Comparison of ENCODE assay signal across 27 mouse cellular contexts in the genomic region with DNA sequence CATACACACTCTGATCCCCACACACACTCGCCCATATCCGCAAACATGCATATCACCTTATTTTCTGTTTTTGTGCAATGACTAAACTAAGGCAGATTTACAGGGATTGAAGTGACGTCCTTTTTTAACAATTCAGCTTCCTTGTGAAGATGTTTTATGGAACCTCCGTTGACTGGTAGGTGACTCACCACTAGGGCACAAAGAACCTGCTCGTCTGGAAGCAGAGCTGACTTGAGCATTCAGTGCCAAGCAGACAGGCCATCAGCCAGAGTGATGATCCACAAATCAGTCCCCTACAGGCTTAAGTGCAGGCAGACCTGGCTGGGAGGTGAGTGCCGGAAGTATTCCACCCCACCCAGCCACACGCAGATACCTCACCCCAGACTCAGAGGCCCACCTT.
DNase-seq lines count a peak whose midpoint lies in the region; ATAC-seq lines count a peak whose summit lies in the region.
"Had no signal": no experiment of that assay in that cellular context is flagged by ENCODE, and none has a peak within 500 bp of the region (broad histone marks: within the 10 kb centered on the region; RNA-seq: fewer than 3 reads in every experiment).

No protein-coding gene starts in this region.

- H3K27ac ChIP-seq in intestine, embryonic 15.5 days = no peak overlapping the region
- H3K27ac ChIP-seq in intestine, embryonic 16.5 days (ENCODE audit: low read length) = no peak overlapping the region
- H3K27ac ChIP-seq: embryonic facial prominence, embryonic 13.5 days; forebrain, embryonic 10.5 days; forebrain, embryonic 15.5 days; heart, embryonic 15.5 days; liver, embryonic 12.5 days; macrophage; neural tube, embryonic 15.5 days had no signal

- DNase-seq in adrenal gland, adult (ENCODE audit: inconsistent age in 2 of 2, low spot score in 1 of 2) = peak; percentile 33 to 57
- no peak for DNase-seq in adrenal gland, postnatal 4 days (ENCODE audit: low spot score in 2 of 2)
- DNase-seq in right cerebral cortex, adult 18-20 months = peak; percentile 32
- DNase-seq in right cerebral cortex, postnatal 14 days = no peak
- DNase-seq in large intestine, adult 2 months (ENCODE audit: low read depth, low spot score) = peak; percentile 36
- no peak for DNase-seq in gastrocnemius, postnatal 36 days
- DNase-seq: cerebellum, adult 18-20 months; cerebellum, postnatal 10 days; layer of hippocampus, postnatal 36 days; left cerebral cortex, postnatal 4 days; liver, postnatal 0 days; lung, postnatal 10 days; midbrain, embryonic 14.5 days; retina, postnatal 1 day; thymus, postnatal 14 days had no signal

- 74% methylated on average over 7 of the region's 7 CpGs for WGBS in intestine, embryonic 15.5 days
- 72% methylated on average over 7 of the region's 7 CpGs for WGBS in intestine, embryonic 16.5 days
- WGBS in large intestine, adult 2 months = 42% methylated on average over 7 of the region's 7 CpGs

- no peak overlapping the region for H3K4me2 ChIP-seq in intestine, embryonic 15.5 days (replicated peaks)
- no peak overlapping the region for H3K4me2 ChIP-seq in intestine, embryonic 16.5 days (ENCODE audit: low read depth, low read length)
- H3K4me2 ChIP-seq: embryonic facial prominence, embryonic 13.5 days; forebrain, embryonic 15.5 days; heart, embryonic 15.5 days; liver, embryonic 12.5 days; neural tube, embryonic 15.5 days had no signal

- no peak overlapping the region for H3K9ac ChIP-seq in intestine, embryonic 15.5 days
- no peak overlapping the region for H3K9ac ChIP-seq in intestine, embryonic 16.5 days (ENCODE audit: low read depth, low read length)
- H3K9ac ChIP-seq: embryonic facial prominence, embryonic 13.5 days; forebrain, embryonic 15.5 days; heart, embryonic 15.5 days; liver, embryonic 12.5 days; liver, postnatal 0 days; neural tube, embryonic 15.5 days had no signal

- no peaks in the 10 kb centered on the region for H3K27me3 ChIP-seq in intestine, embryonic 15.5 days (replicated peaks)
- no peaks in the 10 kb centered on the region for H3K27me3 ChIP-seq in intestine, embryonic 16.5 days (replicated peaks; ENCODE audit: control insufficient read depth, insufficient read depth, low read length)
- H3K27me3 ChIP-seq: embryonic facial prominence, embryonic 13.5 days; forebrain, embryonic 15.5 days; heart, embryonic 15.5 days; liver, embryonic 12.5 days; neural tube, embryonic 15.5 days; Patski had no signal

- no peaks in the 10 kb centered on the region for H3K4me1 ChIP-seq in intestine, embryonic 15.5 days (replicated peaks)
- H3K4me1 ChIP-seq in intestine, embryonic 16.5 days (ENCODE audit: control insufficient read depth, insufficient read depth, low read length) = no peaks in the 10 kb centered on the region
- H3K4me1 ChIP-seq: forebrain, embryonic 10.5 days; forebrain, embryonic 15.5 days; liver, embryonic 12.5 days; neural tube, embryonic 15.5 days had no signal

- no peaks in the 10 kb centered on the region for H3K9me3 ChIP-seq in intestine, embryonic 15.5 days
- H3K9me3 ChIP-seq in intestine, embryonic 16.5 days (ENCODE audit: control insufficient read depth, low read length) = no peaks in the 10 kb centered on the region
- H3K9me3 ChIP-seq: embryonic facial prominence, embryonic 13.5 days; forebrain, embryonic 10.5 days; forebrain, embryonic 15.5 days; G1E; heart, embryonic 15.5 days; liver, embryonic 12.5 days; neural tube, embryonic 15.5 days had no signal

- H3K4me3 ChIP-seq in intestine, embryonic 15.5 days (replicated peaks) = no peak overlapping the region
- no peak overlapping the region for H3K4me3 ChIP-seq in intestine, embryonic 16.5 days (ENCODE audit: low read length)
- H3K4me3 ChIP-seq: embryonic facial prominence, embryonic 13.5 days; forebrain, embryonic 10.5 days; forebrain, embryonic 15.5 days; heart, embryonic 15.5 days; liver, embryonic 12.5 days; neural tube, embryonic 15.5 days had no signal

- no peaks in the 10 kb centered on the region for H3K36me3 ChIP-seq in intestine, embryonic 15.5 days
- H3K36me3 ChIP-seq in intestine, embryonic 16.5 days (ENCODE audit: control insufficient read depth, insufficient read depth, low read length) = no peaks in the 10 kb centered on the region
- H3K36me3 ChIP-seq: forebrain, embryonic 10.5 days; forebrain, embryonic 15.5 days; G1E; heart, embryonic 15.5 days; liver, embryonic 12.5 days; neural tube, embryonic 15.5 days had no signal

- ATAC-seq in intestine, embryonic 15.5 days = peak; percentile 49; the same call in 1 of the 2 replicates
- no peak for ATAC-seq in intestine, embryonic 16.5 days
- ATAC-seq: forebrain, embryonic 15.5 days; hindbrain, embryonic 16.5 days; liver, embryonic 12.5 days; liver, postnatal 0 days; Patski had no signal

- intact Hi-C loops in gastrocnemius, postnatal 36 days (cut with DNase I) = no loop called here

Comparison
In these comparisons a context has a peak if more than half of its experiments do, and no peak if none do; other contexts are left out.
1. DNase-seq: peak in adrenal gland, adult (2 of 2), right cerebral cortex, adult 18-20 months (single experiment) and large intestine, adult 2 months (single experiment); none in adrenal gland, postnatal 4 days (0 of 2), right cerebral cortex, postnatal 14 days (single experiment) and gastrocnemius, postnatal 36 days (0 of 2).